Mouse (Mus musculus) 416B (cell line): ENCODE measurements around the gene Bak1.

ENCODE experiments used
- DNase-seq: peaks from one replicate; pipeline ENCODE4 v3.0.0; 2011; ENCODE audit warnings: low read depth

Gene Bak1

GRCm38 (mm10) chr17:27021736-27022135 is 7.1 kb downstream of the Bak1 start:
- DNase-seq = no peak

DNA sequence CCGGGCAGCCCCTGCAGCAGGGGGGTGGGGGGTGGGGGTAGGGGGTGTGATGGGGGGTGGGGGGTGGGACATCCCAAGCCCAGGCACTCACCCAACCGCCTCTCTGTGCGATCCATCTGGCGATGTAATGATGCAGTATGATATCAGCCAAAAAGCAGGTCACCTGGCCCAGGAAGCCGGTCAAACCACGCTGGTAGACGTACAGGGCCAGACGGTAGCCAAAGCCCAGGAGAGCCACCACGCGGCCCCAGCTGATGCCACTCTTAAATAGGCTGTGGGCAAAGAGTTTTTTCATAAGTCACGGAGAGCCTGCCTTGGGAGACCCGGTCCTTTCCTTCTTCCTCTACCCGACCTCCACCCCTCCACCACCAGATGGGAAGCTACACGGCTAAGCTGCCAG is 7.7 kb downstream of the Bak1 start:
- no peak for DNase-seq

GRCm38 (mm10) chr17:27018555-27019196 is 10.1 kb downstream of the Bak1 start:
- DNase-seq = no peak

GRCm38 (mm10) chr17:27017564-27018499 is 11.0 kb downstream of the Bak1 start:
- no peak for DNase-seq

- peak; percentile 31 for DNase-seq
These were observed 15.9 kb downstream of the Bak1 start for GRCm38 (mm10) chr17:27012909-27013308.

GRCm38 (mm10) chr17:27011998-27012672 is 16.7 kb downstream of the Bak1 start:
- peak; percentile 95 for DNase-seq

- DNase-seq = no peak
These were observed 17.6 kb downstream of the Bak1 start for GRCm38 (mm10) chr17:27011167-27011566.

GRCm38 (mm10) chr17:27008277-27008676 is 20.5 kb downstream of the Bak1 start:
- no peak for DNase-seq

- no peak for DNase-seq
These were observed 23.2 kb downstream of the Bak1 start for GRCm38 (mm10) chr17:27005644-27006043.

DNA sequence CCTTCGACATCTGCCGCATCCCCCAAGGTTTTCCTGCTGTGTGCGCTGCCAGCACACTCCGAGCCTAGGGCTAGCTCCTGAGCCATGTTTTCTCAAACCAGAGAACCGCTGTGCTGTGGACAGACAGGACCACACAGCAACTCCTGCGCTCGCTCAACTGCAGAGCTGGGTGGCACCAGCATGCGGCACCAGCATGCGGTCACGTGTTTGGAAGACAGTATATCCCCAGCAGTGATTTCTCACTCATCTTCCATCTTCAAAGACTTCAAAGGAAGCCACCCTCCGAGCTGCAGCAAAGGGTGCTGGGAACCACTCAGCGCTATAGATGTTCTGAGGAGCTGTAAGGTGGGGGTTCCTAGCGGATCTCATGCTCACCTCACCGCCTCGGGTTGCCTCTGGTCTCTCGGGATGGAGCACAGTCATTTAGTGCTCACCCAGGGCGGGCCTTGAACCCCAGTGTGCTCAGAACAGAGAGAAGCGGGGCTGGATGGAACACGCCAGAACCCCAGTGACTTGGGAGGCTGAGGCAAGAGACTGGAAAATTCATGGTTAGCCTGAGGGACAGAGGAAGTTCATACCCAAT is 23.8 kb downstream of the Bak1 start:
- no peak for DNase-seq

GRCm38 (mm10) chr17:27004431-27004830 is 24.4 kb downstream of the Bak1 start:
- peak; percentile 64 for DNase-seq

GRCm38 (mm10) chr17:27001889-27002288 is 26.9 kb downstream of the Bak1 start:
- peak; percentile 64 for DNase-seq

DNA sequence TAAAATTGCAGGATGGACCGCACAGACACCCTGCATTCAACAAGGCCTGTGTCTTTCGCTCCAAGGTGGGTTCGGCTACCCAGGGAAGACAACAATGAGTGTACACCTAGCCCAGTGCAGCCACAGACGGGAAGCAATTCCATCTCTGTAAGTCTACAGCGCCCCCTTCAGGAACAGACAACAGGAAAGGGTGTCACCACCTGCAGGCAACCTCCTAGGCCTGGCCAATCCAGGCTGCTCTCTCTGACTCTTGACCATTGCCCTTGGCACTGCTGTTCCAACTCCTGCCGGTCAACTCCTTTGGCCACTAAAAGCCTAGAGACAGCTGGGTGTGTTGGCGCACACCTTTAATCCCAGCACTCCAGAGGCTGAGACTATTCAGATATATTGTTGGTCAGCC is 27.7 kb downstream of the Bak1 start:
- DNase-seq = peak; percentile 78

DNA sequence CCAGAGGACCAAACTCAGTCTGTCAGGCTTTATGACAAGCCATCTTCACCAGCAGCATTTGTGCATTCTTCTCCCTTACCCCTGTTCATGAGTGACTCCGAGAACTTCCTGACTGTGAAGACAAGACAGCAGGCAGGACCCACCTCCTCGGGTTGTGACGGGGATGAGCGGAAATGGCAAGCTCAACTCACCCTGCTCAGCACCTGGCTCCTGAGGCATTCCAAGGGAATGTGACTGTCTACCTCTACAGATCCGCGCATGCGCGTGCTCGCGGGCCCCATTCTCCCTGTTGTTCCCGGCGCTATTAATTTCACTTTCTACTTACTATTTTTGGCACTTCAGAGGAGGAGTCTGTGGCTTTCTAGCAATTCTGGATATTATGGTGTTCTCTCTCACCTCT is 28.8 kb downstream of the Bak1 start:
- DNase-seq = peak; percentile 45

GRCm38 (mm10) chr17:26998283-26998682 is 30.5 kb downstream of the Bak1 start:
- DNase-seq = no peak

DNA sequence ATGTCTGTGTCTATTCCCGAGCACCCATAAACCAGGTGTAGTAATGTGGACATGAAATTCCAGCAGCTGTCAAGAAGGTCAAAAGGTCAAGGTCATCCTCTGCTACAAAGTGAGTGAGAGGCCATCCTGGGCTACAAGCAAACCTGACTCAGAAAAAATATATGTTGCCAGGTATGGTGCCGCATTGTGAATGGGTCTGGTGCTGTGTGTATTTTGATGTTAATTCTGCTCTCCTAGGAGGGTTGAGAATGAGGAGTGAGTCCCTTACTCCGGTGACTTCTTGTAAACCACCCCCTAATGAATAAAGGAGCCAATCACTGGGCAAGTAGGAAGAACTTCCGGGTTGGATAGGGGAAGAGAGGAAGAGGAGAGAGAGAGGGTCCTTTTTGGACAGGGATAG is 31.1 kb downstream of the Bak1 start:
- no peak for DNase-seq

DNA sequence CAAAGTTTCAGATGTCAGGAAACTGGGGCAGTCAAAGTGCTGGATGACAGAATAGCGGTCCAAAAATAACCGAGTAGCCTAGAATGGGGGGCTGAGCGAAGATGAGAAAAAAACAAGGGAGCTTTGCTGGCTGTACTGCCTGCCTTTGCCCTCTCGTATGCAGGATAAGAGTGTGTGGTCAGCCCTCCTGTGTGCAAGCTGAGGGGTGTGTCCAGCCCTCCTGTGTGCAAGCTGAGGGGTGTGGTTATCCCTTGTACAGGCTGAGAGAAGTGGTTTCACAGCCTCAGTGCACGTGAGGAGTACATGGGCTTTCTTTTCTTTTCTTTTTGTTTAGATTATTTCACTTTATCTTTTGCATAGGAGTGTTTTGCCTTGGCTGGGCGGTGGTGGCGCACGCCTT is 33.2 kb downstream of the Bak1 start:
- peak; percentile 41 for DNase-seq

DNA sequence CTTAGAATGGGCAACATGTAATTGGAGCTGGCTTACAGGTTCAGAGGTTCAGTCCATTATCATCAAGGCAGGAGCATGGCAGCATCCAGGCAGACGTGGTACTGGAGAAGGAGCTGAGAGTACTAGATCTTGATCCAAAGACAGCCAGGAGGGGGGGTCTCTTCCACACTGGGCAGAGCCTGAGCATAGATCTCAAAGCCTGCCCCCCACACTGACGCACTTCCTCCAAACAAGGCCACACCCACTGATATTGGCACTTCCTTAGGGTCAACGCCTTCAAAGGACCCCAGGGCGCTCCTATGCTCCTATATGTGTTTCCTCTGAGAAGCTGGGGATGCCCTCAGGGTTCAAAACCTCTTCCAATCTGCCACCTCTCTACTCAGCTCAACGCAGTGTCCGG is 33.8 kb downstream of the Bak1 start:
- no peak for DNase-seq

DNA sequence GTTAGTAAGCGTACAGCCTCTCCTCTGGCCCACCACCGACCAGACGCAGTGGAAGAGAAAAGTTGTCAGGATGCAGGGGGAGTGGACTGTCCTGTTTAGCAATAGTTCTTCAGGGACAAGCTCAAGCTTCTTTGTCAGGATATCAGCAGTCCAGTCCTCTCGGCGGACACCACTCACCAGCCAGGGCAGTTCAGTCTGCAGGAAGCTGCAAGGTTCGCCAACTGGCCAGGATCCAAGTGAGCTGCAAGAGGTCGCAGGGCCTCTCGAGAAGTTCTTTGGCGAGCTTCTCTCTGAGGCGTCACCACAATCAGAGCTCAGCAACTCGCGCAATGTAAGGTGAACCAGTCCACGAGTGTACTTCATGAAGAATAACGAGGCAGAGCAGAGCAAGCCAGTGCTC is 34.4 kb downstream of the Bak1 start:
- DNase-seq = peak; percentile 60

- DNase-seq = no peak
These were observed 38.3 kb downstream of the Bak1 start for GRCm38 (mm10) chr17:26990521-26990920.

GRCm38 (mm10) chr17:26985503-26986179 is 43.2 kb downstream of the Bak1 start:
- DNase-seq = no peak

DNA sequence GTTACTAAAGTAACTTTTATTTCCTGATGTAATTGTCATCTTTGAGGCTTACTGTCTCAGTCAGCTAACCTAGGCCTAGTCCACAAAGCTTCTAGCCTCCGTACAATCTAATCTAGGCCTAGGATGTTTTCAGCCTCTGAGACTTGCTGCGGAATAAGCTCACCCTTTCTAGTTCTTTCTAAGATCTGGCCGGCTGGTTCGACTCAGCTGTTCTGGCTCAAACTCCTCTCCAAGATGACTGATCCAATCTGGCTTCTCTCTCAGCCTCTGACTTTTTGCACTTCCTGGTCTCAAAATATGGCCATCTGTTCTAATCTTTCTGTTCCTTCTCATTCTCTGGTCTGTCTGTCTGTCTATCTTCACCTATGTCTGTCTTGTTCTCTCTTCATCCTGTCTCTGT is 45.4 kb downstream of the Bak1 start:
- DNase-seq = no peak
